Mouse (Mus musculus): ENCODE measurements around the gene Gapvd1. TPM values are rescaled to one million over a fixed set of nuclear protein-coding genes. Genes with fewer than 3 reads are reported as not detected.

Gapvd1 gene
- polyA plus RNA-seq, 1 experiment, result 42.5 TPM

- H3K4me3 ChIP-seq (replicated peaks; ENCODE audit: control insufficient read depth, low read depth, low read length), result no peak overlapping the region
- no peak overlapping the region for H3K27ac ChIP-seq (ENCODE audit: control insufficient read depth, insufficient read depth, low read depth, low read length, poor library complexity)
- TF ChIP-seq CTCF (IDR thresholded peaks at IDR 0.05; ENCODE audit: control insufficient read depth, insufficient read depth, low read length) (no peak), POLR2A (IDR thresholded peaks at IDR 0.05; ENCODE audit: borderline replicate concordance, control insufficient read depth, low read depth, low read length) (no peak)
- 62% methylated on average over 2 of the region's 2 CpGs for WGBS
- H3K4me1 ChIP-seq (ENCODE audit: control insufficient read depth, insufficient read depth, low read length), result peaks cover 7% of the 10 kb centered on the region
Measured at GRCm38 (mm10) chr2:34745673-34746072, 9.4 kb downstream of the Gapvd1 start.

- WGBS, result 62% methylated on average over 8 of the region's 8 CpGs
- no peak for TF ChIP-seq CTCF (IDR thresholded peaks at IDR 0.05; ENCODE audit: control insufficient read depth, insufficient read depth, low read length)
- TF ChIP-seq POLR2A (IDR thresholded peaks at IDR 0.05; ENCODE audit: borderline replicate concordance, control insufficient read depth, low read depth, low read length), result no peak
- H3K27ac ChIP-seq (ENCODE audit: control insufficient read depth, insufficient read depth, low read depth, low read length, poor library complexity), result no peak overlapping the region
- H3K4me1 ChIP-seq (ENCODE audit: control insufficient read depth, insufficient read depth, low read length), result peaks cover 7% of the 10 kb centered on the region
- no peak overlapping the region for H3K4me3 ChIP-seq (replicated peaks; ENCODE audit: control insufficient read depth, low read depth, low read length)
Measured at GRCm38 (mm10) chr2:34744476-34744875, 10.6 kb downstream of the Gapvd1 start.

GRCm38 (mm10) chr2:34742675-34743074 lies 12.4 kb downstream of the Gapvd1 start:
- Histone ChIP-seq H3K4me3 (replicated peaks; ENCODE audit: control insufficient read depth, low read depth, low read length) (no peak overlapping the region), H3K4me1 (ENCODE audit: control insufficient read depth, insufficient read depth, low read length) (peaks cover 7% of the 10 kb centered on the region), H3K27ac (ENCODE audit: control insufficient read depth, insufficient read depth, low read depth, low read length, poor library complexity) (peak overlapping the region; percentile 14; the same call in 1 of the 2 replicates)
- no peak for TF ChIP-seq CTCF (IDR thresholded peaks at IDR 0.05; ENCODE audit: control insufficient read depth, insufficient read depth, low read length)
- TF ChIP-seq POLR2A (IDR thresholded peaks at IDR 0.05; ENCODE audit: borderline replicate concordance, control insufficient read depth, low read depth, low read length), result no peak
- WGBS, result 83% methylated on average over 8 of the region's 8 CpGs

- Histone ChIP-seq H3K27ac (ENCODE audit: control insufficient read depth, insufficient read depth, low read depth, low read length, poor library complexity) (peak overlapping the region; percentile 40), H3K4me1 (ENCODE audit: control insufficient read depth, insufficient read depth, low read length) (peaks cover 7% of the 10 kb centered on the region), H3K4me3 (replicated peaks; ENCODE audit: control insufficient read depth, low read depth, low read length) (no peak overlapping the region)
- TF ChIP-seq CTCF (IDR thresholded peaks at IDR 0.05; ENCODE audit: control insufficient read depth, insufficient read depth, low read length), result no peak
- no peak for TF ChIP-seq POLR2A (IDR thresholded peaks at IDR 0.05; ENCODE audit: borderline replicate concordance, control insufficient read depth, low read depth, low read length)
- WGBS, result 35% methylated on average over 12 of the region's 12 CpGs
Measured at GRCm38 (mm10) chr2:34741390-34742159, 13.5 kb downstream of the Gapvd1 start.

GRCm38 (mm10) chr2:34739684-34740391 lies 15.2 kb downstream of the Gapvd1 start:
- 50% methylated on average over 1 of the region's 1 CpGs for WGBS
- Histone ChIP-seq H3K27ac (ENCODE audit: control insufficient read depth, insufficient read depth, low read depth, low read length, poor library complexity) (no peak overlapping the region), H3K4me1 (ENCODE audit: control insufficient read depth, insufficient read depth, low read length) (peaks cover 7% of the 10 kb centered on the region), H3K4me3 (replicated peaks; ENCODE audit: control insufficient read depth, low read depth, low read length) (no peak overlapping the region)
- TF ChIP-seq POLR2A (IDR thresholded peaks at IDR 0.05; ENCODE audit: borderline replicate concordance, control insufficient read depth, low read depth, low read length), result no peak
- TF ChIP-seq CTCF (IDR thresholded peaks at IDR 0.05; ENCODE audit: control insufficient read depth, insufficient read depth, low read length), result no peak

- no peak overlapping the region for H3K4me3 ChIP-seq (replicated peaks; ENCODE audit: control insufficient read depth, low read depth, low read length)
- peaks cover 5% of the 10 kb centered on the region for H3K4me1 ChIP-seq (ENCODE audit: control insufficient read depth, insufficient read depth, low read length)
- no peak for TF ChIP-seq POLR2A (IDR thresholded peaks at IDR 0.05; ENCODE audit: borderline replicate concordance, control insufficient read depth, low read depth, low read length)
- TF ChIP-seq CTCF (IDR thresholded peaks at IDR 0.05; ENCODE audit: control insufficient read depth, insufficient read depth, low read length), result no peak
- H3K27ac ChIP-seq (ENCODE audit: control insufficient read depth, insufficient read depth, low read depth, low read length, poor library complexity), result no peak overlapping the region
- 88% methylated on average over 1 of the region's 1 CpGs for WGBS
Measured at GRCm38 (mm10) chr2:34737911-34738310, 17.1 kb downstream of the Gapvd1 start.

GRCm38 (mm10) chr2:34736626-34737025 lies 18.4 kb downstream of the Gapvd1 start:
- Histone ChIP-seq H3K27ac (ENCODE audit: control insufficient read depth, insufficient read depth, low read depth, low read length, poor library complexity) (no peak overlapping the region), H3K4me1 (ENCODE audit: control insufficient read depth, insufficient read depth, low read length) (no peaks in the 10 kb centered on the region), H3K4me3 (replicated peaks; ENCODE audit: control insufficient read depth, low read depth, low read length) (no peak overlapping the region)
- 93% methylated on average over 1 of the region's 1 CpGs for WGBS
- TF ChIP-seq POLR2A (IDR thresholded peaks at IDR 0.05; ENCODE audit: borderline replicate concordance, control insufficient read depth, low read depth, low read length), result no peak
- TF ChIP-seq CTCF (IDR thresholded peaks at IDR 0.05; ENCODE audit: control insufficient read depth, insufficient read depth, low read length), result no peak

- Histone ChIP-seq H3K4me3 (replicated peaks; ENCODE audit: control insufficient read depth, low read depth, low read length) (no peak overlapping the region), H3K27ac (ENCODE audit: control insufficient read depth, insufficient read depth, low read depth, low read length, poor library complexity) (no peak overlapping the region; the same call in 1 of the 2 replicates), H3K4me1 (ENCODE audit: control insufficient read depth, insufficient read depth, low read length) (no peaks in the 10 kb centered on the region; the same call in 1 of the 2 replicates)
- WGBS, result 71% methylated on average over 8 of the region's 8 CpGs
- TF ChIP-seq CTCF (IDR thresholded peaks at IDR 0.05; ENCODE audit: control insufficient read depth, insufficient read depth, low read length) (no peak), POLR2A (IDR thresholded peaks at IDR 0.05; ENCODE audit: borderline replicate concordance, control insufficient read depth, low read depth, low read length) (no peak)
Measured at GRCm38 (mm10) chr2:34727045-34727728, 27.8 kb downstream of the Gapvd1 start.
